Mouse (Mus musculus) left cerebral cortex, adult 8-10 months (tissue): ENCODE measurements around the gene Hsf5. TPM values are rescaled to one million over a fixed set of nuclear protein-coding genes. Genes with fewer than 3 reads are reported as not detected.

ENCODE experiments used
- DNase-seq, 2 experiments: peaks; one replicate each; pipeline ENCODE4 v3.0.0; 2022; ENCODE audit warnings: low spot score in 2 of 2
- total RNA-seq, 4 experiments: library from RNA; stranded (reverse); gene quantifications; 2 replicates each; pipeline ENCODE4 v1.2.4; 2022

Hsf5 gene
- total RNA-seq, 4 experiments from 2014 or later, result 0.50 to 0.71 (median 0.60) TPM

- DNase-seq, result no peak
Measured at GRCm38 (mm10) chr11:87590841-87591525, 26.0 kb upstream of the Hsf5 start.

DNA sequence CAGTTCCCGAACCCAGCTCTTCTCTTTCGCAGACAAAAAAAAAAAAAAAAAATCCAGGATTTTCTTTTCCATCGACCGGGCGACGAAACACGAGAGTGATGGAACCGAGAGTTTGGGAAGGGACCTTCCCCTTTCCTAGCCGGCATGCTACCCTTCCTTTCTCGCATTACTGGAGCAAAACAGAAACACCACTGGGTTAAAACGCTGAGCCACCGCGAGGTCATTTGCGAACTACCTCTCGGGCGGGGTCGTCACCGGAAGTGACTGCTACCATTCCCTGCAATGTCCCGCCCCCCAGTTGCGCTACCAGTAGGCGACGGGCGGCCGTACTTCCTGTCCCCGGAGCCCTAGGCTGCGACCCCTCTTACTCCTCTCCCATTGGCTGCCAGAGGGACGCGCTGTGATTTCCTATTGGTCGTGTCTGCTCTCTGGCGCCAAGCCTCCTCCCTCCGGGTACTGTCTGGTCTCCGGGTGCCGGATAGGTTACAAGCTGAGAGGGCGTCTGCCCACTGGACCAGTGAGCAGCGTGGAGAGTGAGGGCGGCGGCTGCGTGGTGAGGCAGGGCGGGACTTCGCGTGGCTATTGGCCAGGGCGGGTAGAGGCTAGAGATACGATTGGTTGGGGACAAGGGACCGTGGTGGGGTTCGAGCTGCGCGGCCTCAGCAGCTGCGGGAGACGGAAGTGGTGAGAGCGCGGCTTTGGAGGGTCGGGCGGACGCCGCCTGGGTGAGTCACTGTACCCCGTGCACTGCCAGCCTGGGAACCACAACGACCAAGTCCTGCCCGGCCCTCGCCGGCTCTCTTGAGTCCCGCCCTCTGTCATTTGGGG, 25.2 kb upstream of the Hsf5 start, which contains the start of gene Mtmr4:
Gene Mtmr4, plus strand, starts transcription at position 637 of the 828 bp plus-strand sequence.
- DNase-seq, result peak; percentile 97 to 100

DNA sequence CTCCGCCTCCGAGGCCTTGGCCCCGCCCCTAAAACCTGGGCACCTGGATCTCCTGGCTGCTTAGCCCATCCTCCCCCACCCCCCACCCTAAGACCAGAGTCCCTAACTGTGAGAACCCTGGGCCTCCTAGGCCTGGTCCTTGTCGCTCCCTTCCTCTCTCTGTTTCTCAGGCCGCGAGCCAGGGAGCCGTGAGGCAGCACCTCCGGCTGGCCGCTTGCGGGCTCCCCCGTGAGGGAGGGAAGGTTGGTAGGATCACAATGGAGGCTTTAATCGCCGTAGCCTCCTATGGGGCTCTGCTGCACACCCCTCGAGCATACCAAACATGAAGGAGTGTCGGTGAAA, 24.6 kb upstream of the Hsf5 start:
- no peak for DNase-seq

DNA sequence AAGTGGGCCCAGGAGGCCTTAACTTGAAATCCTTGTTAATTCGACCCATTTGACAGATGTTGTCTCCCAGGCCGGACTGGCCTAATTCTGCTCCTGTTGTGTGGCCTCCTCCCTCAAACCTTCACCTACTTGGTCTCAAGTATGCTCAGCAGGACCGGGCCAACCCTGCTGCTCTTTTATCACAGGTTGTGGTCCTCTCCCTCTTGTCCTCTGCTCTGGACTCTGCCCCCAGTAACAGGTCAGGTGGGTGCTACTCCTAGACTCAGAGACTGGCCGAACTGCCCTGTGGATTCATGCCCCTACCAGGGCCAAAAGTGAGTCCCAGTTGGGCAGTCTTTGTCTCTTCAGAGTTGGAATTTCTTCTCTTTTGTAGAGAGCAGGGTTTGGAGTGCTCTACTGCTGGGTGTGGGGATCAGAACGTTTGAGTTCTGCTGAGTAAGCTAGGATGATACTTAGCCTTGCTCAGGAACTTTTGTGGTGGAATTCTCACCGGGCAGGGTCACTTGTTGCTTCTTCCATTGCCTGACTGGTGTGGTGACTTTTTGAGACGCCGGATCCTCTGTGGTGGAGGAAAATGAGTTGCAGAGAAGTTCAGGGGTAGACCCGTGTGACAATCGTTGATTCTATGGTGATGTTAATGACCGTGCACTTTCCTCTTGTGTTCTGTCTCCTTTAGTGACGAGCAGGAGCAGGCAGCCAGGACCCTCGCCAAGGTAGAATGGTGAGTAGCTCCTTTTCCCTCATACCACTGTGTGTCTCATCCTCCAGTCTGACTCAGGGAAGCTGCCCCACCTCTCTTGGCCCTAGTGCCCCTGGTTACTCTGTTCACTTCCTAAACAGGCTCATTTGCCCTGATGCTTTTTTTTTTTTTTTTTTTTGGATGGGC, 24.0 kb upstream of the Hsf5 start:
- no peak for DNase-seq

DNA sequence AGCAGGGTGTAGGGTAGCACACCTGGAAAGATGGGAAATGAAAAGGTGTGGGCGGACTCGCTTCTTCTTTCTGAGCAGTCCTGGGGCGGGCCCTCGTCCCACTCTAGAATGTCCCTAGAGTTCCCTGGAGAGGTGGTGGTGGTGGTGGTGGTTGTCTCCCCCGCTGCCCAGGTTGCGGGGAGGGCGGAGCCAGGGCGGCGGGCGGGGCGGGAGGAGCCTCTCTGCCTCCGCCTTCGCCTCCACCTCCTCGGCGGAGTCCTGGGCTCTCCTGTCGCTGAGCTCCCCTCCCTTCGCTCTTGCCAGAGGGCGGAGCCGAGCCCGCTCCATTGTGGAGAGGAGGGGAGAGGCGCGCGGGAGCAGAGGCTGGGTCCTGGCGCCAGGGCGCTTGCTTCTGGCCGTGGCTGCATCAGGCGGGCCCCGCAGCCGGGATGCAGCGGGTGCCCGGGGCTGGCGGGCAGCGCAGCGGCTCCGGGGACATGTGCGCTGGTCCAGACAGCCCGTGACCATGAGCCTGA, 21.6 kb upstream of the Hsf5 start:
- DNase-seq, result peak; percentile 66 to 84

- peak in 1 of 2 experiments; percentile 59 for DNase-seq
Measured at GRCm38 (mm10) chr11:87595976-87596375, 21.0 kb upstream of the Hsf5 start.

DNA sequence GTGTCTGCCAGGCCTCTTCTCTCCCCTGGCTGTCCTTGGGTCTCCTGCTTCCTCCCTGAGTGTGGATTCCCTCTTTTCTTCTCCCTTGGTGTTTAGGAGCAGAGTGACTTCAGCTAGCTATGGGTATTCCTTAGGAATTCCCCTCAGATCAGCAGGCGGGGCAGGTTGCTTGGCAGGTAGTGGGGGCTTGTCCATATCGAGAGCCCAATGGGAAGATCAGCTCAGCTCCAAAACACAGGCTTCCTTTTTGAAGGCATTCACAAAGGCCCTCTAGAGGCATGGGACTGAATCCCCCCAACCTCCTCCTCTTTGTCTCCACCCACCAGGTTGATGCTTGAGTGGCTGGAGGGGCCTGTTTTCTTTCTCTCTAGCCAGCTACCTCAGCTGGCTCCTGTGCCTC, 20.5 kb upstream of the Hsf5 start:
- DNase-seq, result no peak

DNA sequence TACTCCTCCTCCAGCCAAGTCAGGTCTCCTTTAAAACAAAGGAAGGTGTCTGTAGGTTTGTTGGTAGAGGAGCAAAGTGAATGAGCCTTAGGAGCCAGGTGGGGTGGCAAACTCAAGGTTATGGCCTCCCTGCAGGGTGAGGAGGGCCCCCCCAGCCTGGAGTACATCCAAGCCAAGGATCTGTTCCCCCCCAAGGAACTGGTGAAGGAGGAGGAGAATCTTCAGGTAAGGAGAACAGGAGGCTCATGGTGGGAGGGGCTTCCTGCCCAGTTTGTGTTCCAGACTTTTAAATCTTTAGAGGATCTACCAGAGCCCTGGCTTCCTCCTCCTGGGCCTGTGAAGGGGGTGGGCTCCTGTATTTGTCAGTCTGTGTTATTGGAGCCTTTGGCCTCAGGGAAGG, 19.9 kb upstream of the Hsf5 start:
- DNase-seq, result no peak

GRCm38 (mm10) chr11:87599395-87600089, 17.4 kb upstream of the Hsf5 start:
- DNase-seq, result no peak

DNA sequence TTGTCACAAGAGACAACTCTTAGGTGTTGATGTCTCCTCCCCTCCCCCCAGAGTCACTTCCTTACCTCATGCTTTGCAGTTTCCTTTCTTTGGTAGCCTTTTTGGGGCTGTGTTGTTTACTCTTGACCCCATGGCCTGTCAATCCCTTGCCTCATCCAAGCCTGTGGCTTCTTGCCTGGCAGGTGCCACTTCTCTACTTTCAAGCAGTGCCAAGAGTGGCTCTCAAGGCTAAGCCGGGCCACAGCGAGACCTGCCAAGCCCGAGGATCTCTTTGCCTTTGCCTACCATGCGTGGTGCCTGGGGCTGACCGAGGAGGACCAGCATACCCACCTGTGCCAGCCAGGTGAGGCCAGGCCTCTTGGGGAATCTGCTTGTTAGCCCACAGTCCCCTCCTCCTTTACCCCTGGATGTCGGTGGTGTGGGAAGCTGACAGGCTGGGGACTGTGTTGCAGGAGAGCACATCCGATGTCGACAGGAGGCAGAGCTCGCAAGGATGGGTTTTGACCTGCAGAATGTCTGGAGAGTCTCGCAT, 16.6 kb upstream of the Hsf5 start:
- DNase-seq, result no peak

- no peak for DNase-seq
Measured at GRCm38 (mm10) chr11:87602234-87602633, 14.7 kb upstream of the Hsf5 start.

DNA sequence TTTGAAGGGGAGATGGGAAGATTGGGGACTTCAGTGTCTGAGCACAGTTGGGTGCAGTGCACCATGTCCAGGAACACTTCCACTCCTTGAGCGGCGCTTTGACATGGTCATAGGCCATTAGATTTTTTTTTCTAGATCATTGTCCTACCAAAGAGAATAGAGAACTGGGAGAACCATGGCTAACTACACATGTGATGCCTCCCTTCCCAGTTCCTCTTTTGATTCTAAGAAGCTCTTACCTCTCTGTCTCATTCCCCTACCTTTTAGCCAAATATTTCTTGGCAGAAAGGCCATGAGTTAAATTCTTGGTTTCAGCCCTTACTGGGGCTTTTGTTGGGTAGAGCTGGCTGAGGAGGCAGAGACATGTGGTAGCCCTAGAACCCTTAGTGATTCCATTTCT, 13.4 kb upstream of the Hsf5 start:
- DNase-seq, result no peak

DNA sequence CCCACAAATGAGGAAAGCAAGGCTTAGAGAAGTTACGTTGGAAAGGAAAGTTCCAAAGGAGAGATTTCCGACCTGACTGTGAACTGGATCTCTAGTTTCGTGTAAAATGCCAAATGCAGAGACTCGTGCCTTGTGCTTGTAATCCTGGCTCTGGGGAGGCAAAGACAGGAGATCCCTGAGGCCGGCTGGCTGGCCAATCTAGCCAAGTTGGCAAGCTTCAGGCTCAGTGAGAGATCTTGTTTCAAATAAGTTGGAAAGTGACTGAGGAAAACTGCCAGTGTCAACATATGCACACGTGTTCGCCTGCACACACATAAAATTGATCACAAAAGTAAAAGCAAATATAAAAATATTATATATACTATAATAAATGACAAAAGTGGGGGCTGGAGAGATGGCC, 7.7 kb upstream of the Hsf5 start:
- DNase-seq, result no peak

DNA sequence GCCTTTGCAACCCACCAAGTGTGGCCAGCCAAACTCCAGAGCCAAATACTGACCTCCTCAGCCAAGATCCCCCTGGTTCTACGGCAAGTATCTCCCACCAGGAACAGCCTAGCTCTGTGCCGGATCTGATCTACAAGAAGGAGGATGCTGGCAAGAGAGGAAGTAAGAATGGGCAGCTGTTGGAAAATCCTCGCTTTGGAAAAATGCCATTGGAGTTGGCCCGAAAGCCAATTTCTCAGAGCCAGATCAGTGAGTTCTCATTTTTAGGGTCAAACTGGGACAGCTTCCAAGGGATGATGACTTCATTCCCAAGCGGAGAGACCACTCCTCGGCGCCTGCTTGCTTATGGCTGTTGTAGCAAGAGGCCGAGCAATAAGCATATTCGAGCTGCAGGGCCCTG, 5.4 kb upstream of the Hsf5 start:
- DNase-seq, result no peak

DNA sequence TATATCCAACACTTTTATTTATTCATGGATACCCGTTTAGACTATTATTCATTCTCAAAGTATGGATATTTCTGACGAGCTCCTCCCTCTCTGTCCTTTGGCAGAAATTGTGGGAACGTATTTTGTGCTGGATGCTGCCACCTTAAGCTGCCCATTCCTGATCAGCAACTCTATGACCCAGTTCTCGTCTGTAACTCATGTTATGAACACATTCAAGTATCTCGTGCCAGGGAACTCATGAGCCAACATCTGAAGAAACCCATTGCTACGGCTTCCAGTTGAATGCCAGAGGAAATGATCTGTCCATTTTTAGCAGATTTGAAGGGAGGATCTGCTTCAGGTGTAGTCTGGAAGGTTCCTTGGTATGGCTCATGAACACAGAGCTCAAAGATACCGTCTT, 3.0 kb upstream of the Hsf5 start:
- DNase-seq, result no peak

DNA sequence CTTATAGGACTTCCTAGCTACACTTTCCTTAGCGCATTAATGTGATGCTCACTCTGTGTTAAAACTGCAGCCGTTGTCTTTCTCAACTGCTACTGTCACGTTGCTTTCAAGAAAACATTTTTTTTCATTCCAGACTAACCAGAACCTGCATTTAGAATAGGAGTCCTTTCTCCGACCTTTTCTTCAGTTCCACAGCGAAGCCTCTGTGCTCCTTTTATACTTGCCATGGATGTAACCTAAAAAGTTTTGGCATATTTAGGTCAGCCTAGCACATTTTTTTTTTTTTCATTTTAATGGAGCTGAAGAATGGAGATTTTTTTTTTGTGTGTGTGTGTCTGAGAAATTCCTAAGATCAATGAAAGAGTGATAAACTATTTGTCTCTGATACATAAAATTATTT, 1.4 kb upstream of the Hsf5 start:
- DNase-seq, result no peak

DNA sequence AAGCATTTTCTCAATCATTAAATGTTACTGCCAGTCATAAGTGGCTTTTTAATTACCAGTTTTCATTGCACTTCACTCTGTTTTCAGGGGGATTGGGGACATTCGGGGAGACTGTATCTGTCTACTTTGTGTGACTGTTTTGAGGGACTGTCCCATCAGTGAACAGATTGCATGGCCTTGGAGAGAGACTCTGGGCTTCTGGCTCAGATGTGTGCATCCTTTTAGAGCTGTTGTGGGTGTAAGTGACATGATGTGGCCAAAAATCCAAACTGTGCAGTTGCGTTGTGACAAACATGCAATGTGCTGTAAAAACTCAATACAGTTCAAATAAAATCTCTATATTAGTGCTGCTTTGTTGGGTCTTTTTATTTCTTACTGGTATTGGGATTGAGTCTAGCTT, 1.0 kb upstream of the Hsf5 start:
- no peak for DNase-seq

DNA sequence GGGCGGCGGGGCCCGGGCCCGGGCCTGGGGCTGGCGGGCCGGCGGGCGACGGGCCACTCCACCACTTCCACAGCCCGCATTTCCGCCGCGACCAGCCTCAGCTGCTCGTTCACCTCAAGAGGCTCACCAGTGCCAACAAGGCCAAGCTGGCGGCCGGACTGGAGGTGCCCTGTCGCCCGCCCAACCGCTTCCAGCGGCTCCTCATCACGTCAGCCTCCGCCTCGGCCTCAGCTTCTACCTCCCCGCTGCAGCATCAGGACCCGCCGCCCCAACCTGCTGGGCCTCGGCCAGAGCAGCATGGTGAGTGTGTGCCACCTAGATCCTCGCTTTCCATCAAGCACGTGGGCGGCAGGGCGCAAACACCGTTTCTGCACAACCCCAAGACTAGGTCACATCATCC, 642 bp downstream of the Hsf5 start:
- DNase-seq, result no peak

DNA sequence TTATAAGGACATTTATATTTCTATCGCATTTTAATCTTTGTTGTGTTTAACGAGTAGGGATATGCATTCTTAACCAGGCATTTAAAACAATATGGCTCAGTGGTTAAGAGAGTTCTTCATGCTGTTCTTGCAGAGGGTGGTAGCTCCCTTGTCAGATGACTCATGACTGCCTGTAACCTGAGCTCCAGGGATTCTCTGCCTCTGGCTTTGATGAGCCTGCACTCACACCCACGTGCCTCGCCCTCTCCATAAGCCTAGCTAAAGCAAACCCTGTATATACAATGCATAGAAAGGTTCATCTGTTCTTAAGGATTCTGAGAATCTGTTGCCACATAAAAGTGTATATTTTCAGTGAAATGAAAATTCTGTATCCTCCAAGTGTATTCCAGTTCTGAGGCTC, 6.2 kb downstream of the Hsf5 start:
- no peak for DNase-seq

DNA sequence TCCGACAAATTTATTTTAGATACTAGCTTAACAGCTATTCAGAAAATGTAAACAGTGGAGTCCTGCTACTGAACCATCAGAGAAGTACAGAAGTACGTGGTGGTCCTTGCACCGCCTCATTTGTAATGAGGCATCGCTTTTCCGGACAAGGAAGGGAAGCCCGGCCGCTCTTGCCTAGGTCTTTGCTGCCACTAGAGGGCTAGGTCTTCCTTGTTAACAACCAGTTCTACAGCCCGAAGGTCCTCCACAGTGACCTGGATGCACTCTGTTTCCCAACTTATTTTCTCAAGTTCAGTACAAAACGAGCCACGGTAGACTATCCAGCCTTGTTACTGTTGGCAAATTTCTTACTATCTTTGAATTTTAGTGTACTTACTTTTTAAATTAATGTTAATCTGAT, 12.9 kb downstream of the Hsf5 start:
- no peak for DNase-seq

GRCm38 (mm10) chr11:87638793-87639192, 21.8 kb downstream of the Hsf5 start:
- no peak for DNase-seq
